Mouse (Mus musculus) ES-E14 (cell line): ENCODE measurements at regions not wholly inside any gene's neighbourhood (a gene's known extent, or its start where the extent isn't known, plus 50 kb on each side); places are given as distances from the start of the nearest gene placed in this dataset.

Experiments used
- DNase-seq: peaks from one replicate; pipeline ENCODE4 v3.0.0-alpha.2; 2013; ENCODE audit warnings: low read depth, low spot score
- H3K27ac ChIP-seq: 2 replicates; pipeline ENCODE4 v1.5.1; 2012; ENCODE audit warnings: low read depth, mild to moderate bottlenecking, low read length, moderate library complexity, mixed read lengths; ENCODE audit not compliant: poor library complexity, insufficient read depth, severe bottlenecking
- H3K36me3 ChIP-seq: 2 replicates; pipeline ENCODE4 v1.6.1; 2012; ENCODE audit warnings: mild to moderate bottlenecking, low read length, moderate library complexity, mixed read lengths; ENCODE audit not compliant: control insufficient read depth, poor library complexity, insufficient read depth, severe bottlenecking
- H3K4me1 ChIP-seq, 2 experiments: fragments of 150-350 bp in 1 of 2; sonication (generic) in 1 of 2; 2 replicates each; pipeline ENCODE4 v1.6.1; 2012; ENCODE audit warnings: low read length in 2 of 2, mild to moderate bottlenecking in 1 of 2, mixed read lengths in 1 of 2; ENCODE audit not compliant: control insufficient read depth in 2 of 2, insufficient read depth in 2 of 2, poor library complexity in 1 of 2
- H3K4me3 ChIP-seq, 2 experiments: fragments of 150-350 bp in 1 of 2; sonication (generic) in 1 of 2; 2 replicates each; pipeline ENCODE4 v1.5.1; 2012; ENCODE audit warnings: low read length in 2 of 2, low read depth in 1 of 2, mild to moderate bottlenecking in 1 of 2, mixed read lengths in 1 of 2; ENCODE audit not compliant: insufficient read depth in 1 of 2, poor library complexity in 1 of 2, severe bottlenecking in 1 of 2
- H3K9ac ChIP-seq: 2 replicates; pipeline ENCODE4 v1.6.1; 2012; ENCODE audit warnings: low read depth, mild to moderate bottlenecking, low read length, mixed read lengths; ENCODE audit not compliant: poor library complexity, insufficient read depth, severe bottlenecking
- H3K9me3 ChIP-seq: fragments of 150-350 bp; sonication (generic); 2 replicates; pipeline ENCODE4 v1.6.1; 2012; ENCODE audit warnings: low read depth, mild to moderate bottlenecking, low read length; ENCODE audit not compliant: control insufficient read depth, insufficient read depth
- CHD2 ChIP-seq: IDR thresholded peaks from 2 replicates; pipeline ENCODE4 v1.6.1; 2014; ENCODE audit warnings: mild to moderate bottlenecking, low read depth, low read length, inconsistent platforms
- HCFC1 ChIP-seq: IDR thresholded peaks from 2 replicates; pipeline ENCODE4 v1.6.1; 2012; ENCODE audit warnings: low read length, inconsistent platforms, borderline replicate concordance; ENCODE audit not compliant: insufficient read depth
- MAFK ChIP-seq: IDR thresholded peaks from 2 replicates; pipeline ENCODE4 v1.6.1; 2014; ENCODE audit warnings: mild to moderate bottlenecking, low read depth, low read length, inconsistent platforms; ENCODE audit not compliant: insufficient read depth
- ZC3H11A ChIP-seq: IDR thresholded peaks from 2 replicates; pipeline ENCODE4 v1.6.1; 2012; ENCODE audit warnings: low read depth, mild to moderate bottlenecking, inconsistent platforms, low read length, borderline replicate concordance
- ZNF384 ChIP-seq: IDR thresholded peaks from 2 replicates; pipeline ENCODE4 v1.6.1; 2012; ENCODE audit warnings: low read depth, low read length, inconsistent platforms
- in situ Hi-C, 2 experiments: fragments of 600-800 bp; cut with MboI; formaldehyde crosslinking; loops; one replicate each; pipeline ENCODE4 v1.15.1; 2025; ENCODE audit warnings: low sequenced_read_pairs in 2 of 2, inconsistent platforms in 1 of 2; ENCODE audit not compliant: unreplicated experiment in 2 of 2

- H3K9me3 ChIP-seq = no peaks in the 10 kb centered on the region
- H3K4me3 ChIP-seq = no peak overlapping the region
- H3K27ac ChIP-seq = no peak overlapping the region
- DNase-seq = no peak
- in situ Hi-C loops = no loop called here
- TF ChIP-seq CHD2 = no peak
- TF ChIP-seq ZNF384 = no peak
- TF ChIP-seq ZC3H11A = no peak
- TF ChIP-seq MAFK = no peak
- no peak for TF ChIP-seq HCFC1
- no peak overlapping the region for H3K9ac ChIP-seq
- no peaks in the 10 kb centered on the region for H3K4me1 ChIP-seq
- no peaks in the 10 kb centered on the region for H3K36me3 ChIP-seq
Observed at GRCm38 (mm10) chr13:102273818-102274217, 419.5 kb upstream of the Cd180 start.

DNA sequence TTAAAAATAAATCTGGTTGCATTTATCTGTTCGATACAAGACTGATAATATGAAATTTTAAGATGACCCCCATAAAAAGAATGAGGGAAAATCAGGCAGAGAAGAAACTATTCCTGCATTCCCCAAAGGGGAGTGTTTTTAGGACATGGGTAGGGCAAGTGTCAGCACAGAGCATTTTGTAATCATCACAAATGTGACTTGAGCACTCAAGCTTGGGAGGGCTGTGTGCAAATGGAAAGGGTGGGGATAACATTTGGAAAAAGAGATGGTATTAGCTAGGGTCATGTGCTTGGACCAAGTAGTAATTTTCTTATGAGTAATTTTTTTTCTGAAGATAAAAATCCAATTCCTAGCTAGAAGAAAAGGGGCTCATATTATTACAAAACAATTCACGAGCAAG, 418.1 kb upstream of the Cd180 start:
- TF ChIP-seq ZC3H11A (no peak), ZNF384 (no peak), CHD2 (no peak), HCFC1 (no peak), MAFK (no peak)
- in situ Hi-C loops = no loop called here
- no peak for DNase-seq

DNA sequence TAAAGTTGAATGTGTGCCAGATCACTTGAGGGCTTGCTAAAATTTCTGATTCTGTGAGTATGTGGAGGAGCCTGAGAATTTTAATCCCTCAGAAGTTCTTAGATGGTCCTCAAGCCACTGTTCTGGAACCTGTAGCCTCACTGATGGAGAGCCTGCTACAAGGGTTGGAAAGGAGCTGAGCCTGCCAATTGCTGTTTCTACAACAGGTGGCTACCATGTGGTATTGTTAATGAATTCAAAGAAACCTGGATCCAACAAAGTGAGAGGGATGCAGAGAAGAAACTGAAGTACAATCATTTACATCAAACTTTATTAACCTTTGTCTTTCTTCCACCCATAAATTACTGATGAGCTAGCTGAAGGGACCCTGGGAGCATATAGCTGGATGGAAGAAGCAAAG, 416.5 kb upstream of the Cd180 start:
- no peak overlapping the region for H3K27ac ChIP-seq
- H3K4me3 ChIP-seq = no peak overlapping the region
- H3K4me1 ChIP-seq = no peaks in the 10 kb centered on the region
- no peak for TF ChIP-seq MAFK
- no peak for TF ChIP-seq HCFC1
- no peak for TF ChIP-seq ZNF384
- no peak for TF ChIP-seq ZC3H11A
- TF ChIP-seq CHD2 = no peak
- H3K36me3 ChIP-seq = no peaks in the 10 kb centered on the region
- in situ Hi-C loops = no loop called here
- DNase-seq = no peak
- H3K9me3 ChIP-seq = no peaks in the 10 kb centered on the region
- no peak overlapping the region for H3K9ac ChIP-seq

More for the DNA sequence above, 418.1 kb upstream of the Cd180 start:
- Histone ChIP-seq H3K36me3 (no peaks in the 10 kb centered on the region), H3K27ac (no peak overlapping the region), H3K4me3 (no peak overlapping the region), H3K4me1 (no peaks in the 10 kb centered on the region), H3K9ac (no peak overlapping the region), H3K9me3 (no peaks in the 10 kb centered on the region)

DNA sequence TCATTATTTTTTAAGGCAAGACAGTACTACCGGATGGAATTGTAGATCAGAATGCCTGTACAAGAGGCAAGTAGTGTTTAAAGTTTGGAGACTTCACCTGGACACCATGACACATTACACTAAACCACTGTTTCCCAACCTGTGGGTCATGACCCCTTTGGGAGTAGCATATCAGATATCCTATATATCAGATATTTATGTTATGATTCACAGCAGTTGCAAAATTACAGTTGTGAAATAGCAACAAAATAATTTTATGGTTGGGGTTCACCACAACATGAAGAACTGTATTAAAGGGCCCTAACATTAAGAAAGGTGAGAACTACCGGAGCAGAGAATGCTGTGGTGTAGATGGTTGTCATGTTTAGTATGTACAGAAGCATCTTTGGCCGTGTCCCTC, 413.2 kb upstream of the Cd180 start:
- Histone ChIP-seq H3K27ac (no peak overlapping the region), H3K4me3 (no peak overlapping the region), H3K9me3 (no peaks in the 10 kb centered on the region), H3K9ac (no peak overlapping the region), H3K4me1 (no peaks in the 10 kb centered on the region), H3K36me3 (no peaks in the 10 kb centered on the region)
- no peak for DNase-seq
- TF ChIP-seq ZNF384 (no peak), CHD2 (no peak), MAFK (no peak), ZC3H11A (no peak), HCFC1 (no peak)
- in situ Hi-C loops = no loop called here

DNA sequence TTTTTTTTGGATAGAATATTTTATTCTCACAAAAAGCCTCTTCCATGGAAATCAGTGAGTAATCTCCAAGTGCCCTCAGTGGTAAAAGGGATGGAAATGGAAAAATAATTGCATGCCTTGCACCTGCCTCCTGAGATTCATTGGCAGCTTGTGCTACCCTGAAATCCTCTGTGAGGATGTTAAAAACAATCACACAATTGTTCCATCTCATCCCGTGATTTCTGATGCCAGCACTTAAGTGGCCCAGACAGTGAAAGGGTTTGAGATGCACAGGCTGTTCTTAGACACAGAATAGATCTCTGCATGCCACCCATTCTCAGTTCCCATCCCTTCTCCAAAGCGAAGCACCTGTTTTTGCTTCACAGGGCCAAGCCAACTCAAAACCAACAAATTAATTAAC, 398.9 kb upstream of the Cd180 start:
- Histone ChIP-seq H3K4me1 (no peaks in the 10 kb centered on the region), H3K36me3 (no peaks in the 10 kb centered on the region), H3K27ac (no peak overlapping the region), H3K9me3 (no peaks in the 10 kb centered on the region), H3K4me3 (no peak overlapping the region), H3K9ac (no peak overlapping the region)
- TF ChIP-seq CHD2 = no peak
- no peak for TF ChIP-seq HCFC1
- no peak for TF ChIP-seq ZNF384
- TF ChIP-seq ZC3H11A = no peak
- TF ChIP-seq MAFK = no peak
- no peak for DNase-seq
- in situ Hi-C loops = no loop called here
